Mouse (Mus musculus): ENCODE data around the gene Twf2. TPM values are rescaled to one million over a fixed set of nuclear protein-coding genes. Genes with fewer than 3 reads are reported as not detected.

Twf2 gene
- polyA plus RNA-seq, 1 experiment from 2014 or later = 56.6 TPM

- Histone ChIP-seq H3K27me3 (replicated peaks; ENCODE audit: control insufficient read depth, insufficient read depth, low read length) (no peaks in the 10 kb centered on the region), H3K36me3 (ENCODE audit: control insufficient read depth, insufficient read depth) (peaks cover 42% of the 10 kb centered on the region), H3K9me3 (ENCODE audit: control insufficient read depth, low read length) (no peaks in the 10 kb centered on the region), H3K4me3 (replicated peaks; ENCODE audit: low read length) (no peak overlapping the region), H3K4me2 (ENCODE audit: low read length) (no peak overlapping the region), H3K4me1 (replicated peaks; ENCODE audit: control insufficient read depth, insufficient read depth, low read length) (no peaks in the 10 kb centered on the region), H3K27ac (ENCODE audit: low read length) (no peak overlapping the region), H3K9ac (replicated peaks; ENCODE audit: low read depth, low read length) (no peak overlapping the region)
- 92% methylated on average over 8 of the region's 8 CpGs for WGBS
- no peak for ATAC-seq
Measured at GRCm38 (mm10) chr9:106237401-106237800, 34.5 kb downstream of the Twf2 start.

GRCm38 (mm10) chr9:106237878-106238277 is 35.0 kb downstream of the Twf2 start:
- 92% methylated on average over 10 of the region's 10 CpGs for whole genome bisulfite sequencing
- H3K4me2 ChIP-seq (ENCODE audit: low read length) = no peak overlapping the region
- no peak overlapping the region for H3K4me3 ChIP-seq (replicated peaks; ENCODE audit: low read length)

GRCm38 (mm10) chr9:106241541-106242164 is 38.7 kb downstream of the Twf2 start:
- Histone ChIP-seq H3K4me3 (replicated peaks; ENCODE audit: low read length) (no peak overlapping the region), H3K36me3 (ENCODE audit: control insufficient read depth, insufficient read depth) (peaks cover 27% of the 10 kb centered on the region), H3K9ac (replicated peaks; ENCODE audit: low read depth, low read length) (no peak overlapping the region), H3K27me3 (replicated peaks; ENCODE audit: control insufficient read depth, insufficient read depth, low read length) (no peaks in the 10 kb centered on the region), H3K9me3 (ENCODE audit: control insufficient read depth, low read length) (no peaks in the 10 kb centered on the region), H3K4me1 (replicated peaks; ENCODE audit: control insufficient read depth, insufficient read depth, low read length) (peaks cover 7% of the 10 kb centered on the region), H3K27ac (ENCODE audit: low read length) (no peak overlapping the region), H3K4me2 (ENCODE audit: low read length) (no peak overlapping the region)
- ATAC-seq = no peak
- 90% methylated on average over 10 of the region's 10 CpGs for WGBS

More at GRCm38 (mm10) chr9:106237878-106238277, 35.0 kb downstream of the Twf2 start:
- Histone ChIP-seq H3K9ac (replicated peaks; ENCODE audit: low read depth, low read length) (no peak overlapping the region), H3K4me1 (replicated peaks; ENCODE audit: control insufficient read depth, insufficient read depth, low read length) (no peaks in the 10 kb centered on the region), H3K9me3 (ENCODE audit: control insufficient read depth, low read length) (no peaks in the 10 kb centered on the region), H3K27ac (ENCODE audit: low read length) (no peak overlapping the region), H3K36me3 (ENCODE audit: control insufficient read depth, insufficient read depth) (peaks cover 44% of the 10 kb centered on the region), H3K27me3 (replicated peaks; ENCODE audit: control insufficient read depth, insufficient read depth, low read length) (no peaks in the 10 kb centered on the region)
- ATAC-seq = no peak

GRCm38 (mm10) chr9:106242813-106243488 is 40.0 kb downstream of the Twf2 start:
- no peaks in the 10 kb centered on the region for H3K9me3 ChIP-seq (ENCODE audit: control insufficient read depth, low read length)
- no peak overlapping the region for H3K9ac ChIP-seq (replicated peaks; ENCODE audit: low read depth, low read length)
- ATAC-seq = no peak
- WGBS = 86% methylated on average over 19 of the region's 19 CpGs
- H3K27ac ChIP-seq (ENCODE audit: low read length) = no peak overlapping the region
- peaks cover 14% of the 10 kb centered on the region for H3K4me1 ChIP-seq (replicated peaks; ENCODE audit: control insufficient read depth, insufficient read depth, low read length)
- no peak overlapping the region for H3K4me2 ChIP-seq (ENCODE audit: low read length)
- no peaks in the 10 kb centered on the region for H3K27me3 ChIP-seq (replicated peaks; ENCODE audit: control insufficient read depth, insufficient read depth, low read length)
- H3K4me3 ChIP-seq (replicated peaks; ENCODE audit: low read length) = no peak overlapping the region
- H3K36me3 ChIP-seq (ENCODE audit: control insufficient read depth, insufficient read depth) = peaks cover 27% of the 10 kb centered on the region

GRCm38 (mm10) chr9:106249550-106249949 is 46.6 kb downstream of the Twf2 start:
- Histone ChIP-seq H3K4me3 (replicated peaks; ENCODE audit: low read length) (no peak overlapping the region), H3K4me1 (replicated peaks; ENCODE audit: control insufficient read depth, insufficient read depth, low read length) (peaks cover 14% of the 10 kb centered on the region), H3K9me3 (ENCODE audit: control insufficient read depth, low read length) (no peaks in the 10 kb centered on the region), H3K27me3 (replicated peaks; ENCODE audit: control insufficient read depth, insufficient read depth, low read length) (no peaks in the 10 kb centered on the region), H3K4me2 (ENCODE audit: low read length) (no peak overlapping the region), H3K27ac (ENCODE audit: low read length) (no peak overlapping the region), H3K36me3 (ENCODE audit: control insufficient read depth, insufficient read depth) (no peaks in the 10 kb centered on the region), H3K9ac (replicated peaks; ENCODE audit: low read depth, low read length) (no peak overlapping the region)
- ATAC-seq = no peak
- 89% methylated on average over 11 of the region's 11 CpGs for WGBS

GRCm38 (mm10) chr9:106250245-106250644 is 47.3 kb downstream of the Twf2 start:
- Histone ChIP-seq H3K36me3 (ENCODE audit: control insufficient read depth, insufficient read depth) (no peaks in the 10 kb centered on the region), H3K4me3 (replicated peaks; ENCODE audit: low read length) (no peak overlapping the region), H3K27ac (ENCODE audit: low read length) (no peak overlapping the region), H3K4me2 (ENCODE audit: low read length) (no peak overlapping the region), H3K9ac (replicated peaks; ENCODE audit: low read depth, low read length) (no peak overlapping the region), H3K9me3 (ENCODE audit: control insufficient read depth, low read length) (no peaks in the 10 kb centered on the region), H3K4me1 (replicated peaks; ENCODE audit: control insufficient read depth, insufficient read depth, low read length) (peaks cover 14% of the 10 kb centered on the region), H3K27me3 (replicated peaks; ENCODE audit: control insufficient read depth, insufficient read depth, low read length) (no peaks in the 10 kb centered on the region)
- no peak for ATAC-seq
- WGBS = 61% methylated on average over 4 of the region's 4 CpGs

- Histone ChIP-seq H3K9ac (replicated peaks; ENCODE audit: low read depth, low read length) (no peak overlapping the region), H3K4me3 (replicated peaks; ENCODE audit: low read length) (no peak overlapping the region), H3K36me3 (ENCODE audit: control insufficient read depth, insufficient read depth) (no peaks in the 10 kb centered on the region), H3K27me3 (replicated peaks; ENCODE audit: control insufficient read depth, insufficient read depth, low read length) (no peaks in the 10 kb centered on the region), H3K27ac (ENCODE audit: low read length) (no peak overlapping the region), H3K4me1 (replicated peaks; ENCODE audit: control insufficient read depth, insufficient read depth, low read length) (peaks cover 13% of the 10 kb centered on the region), H3K4me2 (ENCODE audit: low read length) (no peak overlapping the region), H3K9me3 (ENCODE audit: control insufficient read depth, low read length) (no peaks in the 10 kb centered on the region)
- ATAC-seq = no peak
- 78% methylated on average over 8 of the region's 8 CpGs for WGBS
Measured at GRCm38 (mm10) chr9:106251066-106251465, 48.2 kb downstream of the Twf2 start.

GRCm38 (mm10) chr9:106254001-106254400 is 51.1 kb downstream of the Twf2 start:
- WGBS = 78% methylated on average over 2 of the region's 2 CpGs
- H3K4me2 ChIP-seq (ENCODE audit: low read length) = no peak overlapping the region
- no peak overlapping the region for H3K9ac ChIP-seq (replicated peaks; ENCODE audit: low read depth, low read length)
- no peak for ATAC-seq
- no peak overlapping the region for H3K4me3 ChIP-seq (replicated peaks; ENCODE audit: low read length)
- no peaks in the 10 kb centered on the region for H3K36me3 ChIP-seq (ENCODE audit: control insufficient read depth, insufficient read depth)
- no peaks in the 10 kb centered on the region for H3K27me3 ChIP-seq (replicated peaks; ENCODE audit: control insufficient read depth, insufficient read depth, low read length)
- H3K9me3 ChIP-seq (ENCODE audit: control insufficient read depth, low read length) = no peaks in the 10 kb centered on the region
- no peak overlapping the region for H3K27ac ChIP-seq (ENCODE audit: low read length)
- H3K4me1 ChIP-seq (replicated peaks; ENCODE audit: control insufficient read depth, insufficient read depth, low read length) = no peaks in the 10 kb centered on the region

GRCm38 (mm10) chr9:106258412-106258811 is 55.5 kb downstream of the Twf2 start:
- Histone ChIP-seq H3K9ac (replicated peaks; ENCODE audit: low read depth, low read length) (no peak overlapping the region), H3K4me3 (replicated peaks; ENCODE audit: low read length) (no peak overlapping the region), H3K9me3 (ENCODE audit: control insufficient read depth, low read length) (no peaks in the 10 kb centered on the region), H3K4me2 (ENCODE audit: low read length) (no peak overlapping the region), H3K4me1 (replicated peaks; ENCODE audit: control insufficient read depth, insufficient read depth, low read length) (no peaks in the 10 kb centered on the region), H3K36me3 (ENCODE audit: control insufficient read depth, insufficient read depth) (no peaks in the 10 kb centered on the region), H3K27me3 (replicated peaks; ENCODE audit: control insufficient read depth, insufficient read depth, low read length) (no peaks in the 10 kb centered on the region), H3K27ac (ENCODE audit: low read length) (no peak overlapping the region)
- no peak for ATAC-seq
- WGBS = 95% methylated on average over 4 of the region's 4 CpGs

All from forebrain, embryonic 16.5 days (tissue).